27 mouse cellular contexts compared by ENCODE assay signal in genomic region chr17:82822129-82822528, GRCm38 (mm10).
"Had no signal": no experiment of that assay in that cellular context is flagged by ENCODE, and none has a peak within 500 bp of the region (broad histone marks: within the 10 kb centered on the region; RNA-seq: fewer than 3 reads in every experiment).

No protein-coding gene starts in this region.

- H3K4me3 ChIP-seq: embryonic facial prominence, embryonic 10.5 days; embryonic facial prominence, embryonic 12.5 days; embryonic facial prominence, embryonic 13.5 days; embryonic facial prominence, embryonic 15.5 days; erythroblast, embryonic 14.5 days; forebrain, embryonic 10.5 days; forebrain, embryonic 12.5 days; forebrain, embryonic 13.5 days; forebrain, embryonic 15.5 days; gastrocnemius, adult 2 months; heart, adult 2 months had no signal

- H3K27ac ChIP-seq: embryonic facial prominence, embryonic 10.5 days; embryonic facial prominence, embryonic 12.5 days; embryonic facial prominence, embryonic 13.5 days; embryonic facial prominence, embryonic 15.5 days; forebrain, embryonic 10.5 days; forebrain, embryonic 12.5 days; forebrain, embryonic 13.5 days; forebrain, embryonic 15.5 days; gastrocnemius, adult 2 months; heart, adult 2 months had no signal

- ATAC-seq: forebrain, embryonic 13.5 days; forebrain, embryonic 14.5 days; forebrain, embryonic 15.5 days; forebrain, embryonic 16.5 days; forebrain, postnatal 0 days had no signal

- H3K36me3 ChIP-seq: embryonic facial prominence, embryonic 10.5 days; embryonic facial prominence, embryonic 12.5 days; embryonic facial prominence, embryonic 13.5 days; embryonic facial prominence, embryonic 15.5 days; forebrain, embryonic 10.5 days; forebrain, embryonic 12.5 days; forebrain, embryonic 15.5 days had no signal

- H3K9me3 ChIP-seq: embryonic facial prominence, embryonic 10.5 days; embryonic facial prominence, embryonic 12.5 days; embryonic facial prominence, embryonic 13.5 days; embryonic facial prominence, embryonic 15.5 days; forebrain, embryonic 10.5 days; forebrain, embryonic 12.5 days; forebrain, embryonic 13.5 days; forebrain, embryonic 15.5 days had no signal

- H3K4me1 ChIP-seq: embryonic facial prominence, embryonic 10.5 days; embryonic facial prominence, embryonic 12.5 days; embryonic facial prominence, embryonic 13.5 days; embryonic facial prominence, embryonic 15.5 days; forebrain, embryonic 10.5 days; forebrain, embryonic 12.5 days; forebrain, embryonic 13.5 days; forebrain, embryonic 15.5 days had no signal

- H3K4me2 ChIP-seq: embryonic facial prominence, embryonic 12.5 days; embryonic facial prominence, embryonic 13.5 days; embryonic facial prominence, embryonic 15.5 days; forebrain, embryonic 12.5 days; forebrain, embryonic 13.5 days; forebrain, embryonic 15.5 days had no signal

- H3K27me3 ChIP-seq: embryonic facial prominence, embryonic 12.5 days; embryonic facial prominence, embryonic 13.5 days; embryonic facial prominence, embryonic 15.5 days; forebrain, embryonic 12.5 days; forebrain, embryonic 13.5 days; forebrain, embryonic 15.5 days had no signal

- H3K9ac ChIP-seq: embryonic facial prominence, embryonic 12.5 days; embryonic facial prominence, embryonic 13.5 days; embryonic facial prominence, embryonic 15.5 days; forebrain, embryonic 12.5 days; forebrain, embryonic 13.5 days; forebrain, embryonic 15.5 days; forebrain, postnatal 0 days had no signal

- DNase-seq: cerebellum, adult 9-10 months; cerebellum, adult 9-11 months; cerebellum, postnatal 10 days; cerebellum, postnatal 14 days; cerebellum, postnatal 25 days; cerebellum, postnatal 36 days; embryo, embryonic 11 days; forebrain, postnatal 0 days; gastrocnemius, adult 2 months; gastrocnemius, postnatal 10 days; gastrocnemius, postnatal 14 days; gastrocnemius, postnatal 25 days; gastrocnemius, postnatal 36 days; heart, adult 11 months; heart, adult 18-20 months; heart, adult 2 months had no signal
